Mouse (Mus musculus): ENCODE data around the gene Dhx36.

The Dhx36 gene

GRCm38 (mm10) chr3:62418387-62419138 lies 88.2 kb downstream of the Dhx36 start:
- DNase-seq = no peak
